Mouse (Mus musculus) embryonic facial prominence, embryonic 15.5 days (tissue): ENCODE results near the gene Copz1. TPM values are rescaled to one million over a fixed set of nuclear protein-coding genes. Genes with fewer than 3 reads are reported as not detected.
A peak's percentile ranks its signal among the peaks of the same experiment; 100 is the strongest.

Experiments used
- ATAC-seq: fragments of 200-750 bp; cut with Nextera tagmentation; 2 replicates; pipeline ENCODE4 v1.8.0; 2017; ENCODE audit warnings: low read depth, moderate TSS enrichment; ENCODE audit not compliant: insufficient number of reproducible peaks, low FRiP score, low TSS enrichment
- H3K27ac ChIP-seq: fragments of 300-500 bp; sonication (generic); replicated peaks from 2 replicates; pipeline ENCODE4 v1.5.1; 2015; ENCODE audit warnings: mild to moderate bottlenecking, inconsistent platforms
- H3K27me3 ChIP-seq: fragments of 300-500 bp; sonication (generic); 2 replicates; pipeline ENCODE4 v1.6.1; 2015; ENCODE audit warnings: inconsistent platforms
- H3K36me3 ChIP-seq: fragments of 300-500 bp; sonication (generic); 2 replicates; pipeline ENCODE4 v1.6.1; 2015; ENCODE audit warnings: mild to moderate bottlenecking, inconsistent platforms
- H3K4me1 ChIP-seq: fragments of 300-500 bp; sonication (generic); 2 replicates; pipeline ENCODE4 v1.6.1; 2015; ENCODE audit warnings: inconsistent platforms
- H3K4me2 ChIP-seq: fragments of 300-500 bp; sonication (generic); replicated peaks from 2 replicates; pipeline ENCODE4 v1.6.1; 2015; ENCODE audit warnings: mild to moderate bottlenecking, inconsistent platforms
- H3K4me3 ChIP-seq: fragments of 300-500 bp; sonication (generic); replicated peaks from 2 replicates; pipeline ENCODE4 v1.5.1; 2015; ENCODE audit warnings: mild to moderate bottlenecking, inconsistent platforms
- H3K9ac ChIP-seq: fragments of 300-500 bp; sonication (generic); 2 replicates; pipeline ENCODE4 v1.6.1; 2015; ENCODE audit warnings: inconsistent platforms
- H3K9me3 ChIP-seq: fragments of 300-500 bp; sonication (generic); replicated peaks from 2 replicates; pipeline ENCODE4 v1.6.1; 2016; ENCODE audit warnings: inconsistent platforms
- WGBS: fragments of 180-500 bp; shearing (Covaris S2); methylation state at CpG from one replicate; pipeline ENCODE4 v1.1.7; 2015; 5-methylcytosine and 5-hydroxymethylcytosine counted together
- polyA plus RNA-seq: library from polyadenylated mRNA; unstranded; fragments of >200 nt; fragmentation: Nextera tagmentation; extraction: Ambion mirVana; gene quantifications from 2 replicates; pipeline ENCODE4 v1.2.1, GENCODE M21; 2015

Gene Copz1
- polyA plus RNA-seq, 1 experiment from 2014 or later, result 279 TPM

- Histone ChIP-seq H3K4me1 (peaks cover 76% of the 10 kb centered on the region), H3K27ac (peak overlapping the region; percentile 95), H3K4me3 (peak overlapping the region; percentile 52), H3K36me3 (peaks cover 3% of the 10 kb centered on the region; the same call in 1 of the 2 replicates), H3K9me3 (no peaks in the 10 kb centered on the region), H3K27me3 (0 out of 2 replicates have a peak, but pooled peaks cover 4% of the 10 kb centered on the region), H3K9ac (no peak overlapping the region), H3K4me2 (peak overlapping the region; percentile 73)
- 9% methylated on average over 8 of the region's 8 CpGs for WGBS
- ATAC-seq, result no peak
Measured at GRCm38 (mm10) chr15:103303916-103304615, 31.6 kb downstream of the Copz1 start.

- 1% methylated on average over 9 of the region's 9 CpGs for WGBS
Measured at GRCm38 (mm10) chr15:103304616-103304969, 32.1 kb downstream of the Copz1 start.

GRCm38 (mm10) chr15:103305070-103305678 lies 32.7 kb downstream of the Copz1 start:
- ATAC-seq, result peak; percentile 93
- WGBS, result under 1% methylated on average over 71 of the region's 71 CpGs
- Histone ChIP-seq H3K27me3 (0 out of 2 replicates have a peak, but pooled peaks cover 6% of the 10 kb centered on the region), H3K4me3 (peak overlapping the region; percentile 52), H3K4me2 (peak overlapping the region; percentile 73), H3K4me1 (peaks cover 65% of the 10 kb centered on the region), H3K9ac (peak overlapping the region; percentile 50), H3K36me3 (no peaks in the 10 kb centered on the region), H3K9me3 (no peaks in the 10 kb centered on the region), H3K27ac (peak overlapping the region; percentile 96)

More at GRCm38 (mm10) chr15:103304616-103304969, 32.1 kb downstream of the Copz1 start:
- no peaks in the 10 kb centered on the region for H3K9me3 ChIP-seq
- H3K4me1 ChIP-seq, result peaks cover 71% of the 10 kb centered on the region
- 0 out of 2 replicates have a peak, but pooled peaks cover 6% of the 10 kb centered on the region for H3K27me3 ChIP-seq
- H3K27ac ChIP-seq, result peak overlapping the region; percentile 95
- no peak for ATAC-seq
- peak overlapping the region; percentile 73 for H3K4me2 ChIP-seq
- peak overlapping the region; percentile 33 for H3K9ac ChIP-seq
- peak overlapping the region; percentile 52 for H3K4me3 ChIP-seq
- H3K36me3 ChIP-seq, result no peaks in the 10 kb centered on the region

- peak overlapping the region; percentile 96 for H3K27ac ChIP-seq
- H3K27me3 ChIP-seq, result 0 out of 2 replicates have a peak, but pooled peaks cover 6% of the 10 kb centered on the region
- H3K4me1 ChIP-seq, result peaks cover 57% of the 10 kb centered on the region
- peak overlapping the region; percentile 50 for H3K9ac ChIP-seq
- 30% methylated on average over 8 of the region's 8 CpGs for WGBS
- H3K4me3 ChIP-seq, result peak overlapping the region; percentile 52
- H3K4me2 ChIP-seq, result peak overlapping the region; percentile 73
- H3K9me3 ChIP-seq, result no peaks in the 10 kb centered on the region
- H3K36me3 ChIP-seq, result no peaks in the 10 kb centered on the region
- ATAC-seq, result no peak
Measured at GRCm38 (mm10) chr15:103305792-103306645, 33.5 kb downstream of the Copz1 start.

- Histone ChIP-seq H3K9ac (no peak overlapping the region), H3K4me3 (no peak overlapping the region), H3K36me3 (no peaks in the 10 kb centered on the region), H3K27me3 (0 out of 2 replicates have a peak, but pooled peaks cover 6% of the 10 kb centered on the region), H3K27ac (0 out of 2 replicates have a peak overlapping the region, but pooled peaks have one; percentile 4), H3K4me1 (peaks cover 47% of the 10 kb centered on the region), H3K4me2 (peak overlapping the region; percentile 29), H3K9me3 (no peaks in the 10 kb centered on the region)
- under 1% methylated on average over 7 of the region's 7 CpGs for WGBS
- no peak for ATAC-seq
Measured at GRCm38 (mm10) chr15:103307125-103307524, 34.6 kb downstream of the Copz1 start.

GRCm38 (mm10) chr15:103308056-103308875 lies 35.8 kb downstream of the Copz1 start:
- H3K27ac ChIP-seq, result no peak overlapping the region
- H3K9ac ChIP-seq, result no peak overlapping the region; the same call in 1 of the 2 replicates
- ATAC-seq, result no peak
- no peak overlapping the region for H3K4me3 ChIP-seq
- H3K4me1 ChIP-seq, result peaks cover 35% of the 10 kb centered on the region
- 0 out of 2 replicates have a peak, but pooled peaks cover 6% of the 10 kb centered on the region for H3K27me3 ChIP-seq
- peak overlapping the region; percentile 4; the same call in 1 of the 2 replicates for H3K4me2 ChIP-seq
- no peaks in the 10 kb centered on the region for H3K9me3 ChIP-seq
- H3K36me3 ChIP-seq, result no peaks in the 10 kb centered on the region
- 44% methylated on average over 28 of the region's 28 CpGs for WGBS

GRCm38 (mm10) chr15:103308876-103309580 lies 36.5 kb downstream of the Copz1 start:
- Histone ChIP-seq H3K4me3 (no peak overlapping the region), H3K4me2 (peak overlapping the region; percentile 4; the same call in 1 of the 2 replicates), H3K9ac (no peak overlapping the region; the same call in 1 of the 2 replicates), H3K4me1 (peaks cover 35% of the 10 kb centered on the region), H3K27ac (no peak overlapping the region), H3K9me3 (no peaks in the 10 kb centered on the region), H3K36me3 (no peaks in the 10 kb centered on the region), H3K27me3 (0 out of 2 replicates have a peak, but pooled peaks cover 6% of the 10 kb centered on the region)
- no peak for ATAC-seq
- 60% methylated on average over 26 of the region's 26 CpGs for WGBS

GRCm38 (mm10) chr15:103310365-103310910 lies 37.9 kb downstream of the Copz1 start, which contains the start of gene Gpr84:
Gene Gpr84 (minus strand): TSS chr15:103310612.
- Histone ChIP-seq H3K27ac (no peak within 1 kb of the TSS), H3K27me3 (0 out of 2 replicates have a peak, but pooled peaks cover 6% of the 10 kb centered on the region), H3K9ac (no peak within 1 kb of the TSS), H3K4me2 (no peak within 1 kb of the TSS), H3K36me3 (no peaks in the 10 kb centered on the region), H3K4me1 (peaks cover 42% of the 10 kb centered on the region), H3K4me3 (no peak within 1 kb of the TSS), H3K9me3 (no peaks in the 10 kb centered on the region)
- WGBS, result 53% methylated on average over 6 of the region's 6 CpGs
- no peak for ATAC-seq

GRCm38 (mm10) chr15:103313495-103314095 lies 41.1 kb downstream of the Copz1 start:
- peak overlapping the region; percentile 28; the same call in 1 of the 2 replicates for H3K4me3 ChIP-seq
- H3K4me1 ChIP-seq, result peaks cover 40% of the 10 kb centered on the region
- H3K27me3 ChIP-seq, result 0 out of 2 replicates have a peak, but pooled peaks cover 6% of the 10 kb centered on the region
- no peak overlapping the region for H3K27ac ChIP-seq
- no peak overlapping the region for H3K9ac ChIP-seq
- 19% methylated on average over 18 of the region's 18 CpGs for WGBS
- no peaks in the 10 kb centered on the region for H3K9me3 ChIP-seq
- peak overlapping the region; percentile 51 for H3K4me2 ChIP-seq
- peaks cover 8% of the 10 kb centered on the region; the same call in 1 of the 2 replicates for H3K36me3 ChIP-seq
- ATAC-seq, result no peak
